Mouse (Mus musculus) subcutaneous adipose tissue, adult 2 months (tissue): ENCODE results near the gene Thoc6. TPM values are rescaled to one million over a fixed set of nuclear protein-coding genes. Genes with fewer than 3 reads are reported as not detected.

Source experiments
- polyA plus RNA-seq: library from polyadenylated mRNA; depleted of rRNA; stranded (reverse); fragments of >200 nt; gene quantifications from 2 replicates; pipeline ENCODE4 v1.2.3, GENCODE M21; 2012; ENCODE audit warnings: low replicate concordance; rRNA removed

Gene Thoc6
- polyA plus RNA-seq: 23.8 and 34.1 TPM in 2 replicates

GRCm38 (mm10) chr17:23673424-23674073 lies at the start of gene Thoc6, which contains the start of gene Hcfc1r1:
Gene Thoc6, minus strand, starts transcription at chr17:23673882.
Gene Hcfc1r1, plus strand, starts transcription at chr17:23673596.

GRCm38 (mm10) chr17:23722376-23723125 lies 48.9 kb upstream of the Thoc6 start, which contains the start of gene 1520401A03Rik:
Gene 1520401A03Rik, minus strand, starts transcription at chr17:23722783.

GRCm38 (mm10) chr17:23683856-23684672 lies 10.4 kb upstream of the Thoc6 start, which contains the start of gene Cldn9:
Gene Cldn9, minus strand, starts transcription at chr17:23684026.

GRCm38 (mm10) chr17:23679127-23679835 lies 5.6 kb upstream of the Thoc6 start, which contains the start of gene Cldn6:
Gene Cldn6, plus strand, starts transcription at chr17:23679249.

GRCm38 (mm10) chr17:23677236-23677679 lies 3.6 kb upstream of the Thoc6 start, which contains the start of gene Tnfrsf12a:
Gene Tnfrsf12a, minus strand, starts transcription at chr17:23677468.

GRCm38 (mm10) chr17:23660117-23660875 lies 13.4 kb downstream of the Thoc6 start, which contains the start of gene Bicdl2:
Gene Bicdl2, plus strand, starts transcription at chr17:23660506.

GRCm38 (mm10) chr17:23644613-23645495 lies 28.8 kb downstream of the Thoc6 start, which contains the start of gene Mmp25:
Gene Mmp25, minus strand, starts transcription at chr17:23645277.

Other genes with a start within 250 kb of the Thoc6 start
- not detected in 2 replicates for gene Vmn2r117, start 194.2 kb downstream of the Thoc6 start, polyA plus RNA-seq
- 9.9 and 21.8 TPM in 2 replicates for gene Zfp213, start 109.6 kb downstream of the Thoc6 start, polyA plus RNA-seq
- 7.4 and 18.3 TPM in 2 replicates for gene Zfp13, start 74.4 kb downstream of the Thoc6 start, polyA plus RNA-seq
- gene Zscan10, start 73.0 kb downstream of the Thoc6 start, polyA plus RNA-seq: 0.05 and 0.09 TPM in 2 replicates
- 0.37 and 1.3 TPM in 2 replicates for gene Mmp25, start 28.6 kb downstream of the Thoc6 start, polyA plus RNA-seq
- gene Bicdl2, start 13.4 kb downstream of the Thoc6 start, polyA plus RNA-seq: 0.09 and 0.81 TPM in 2 replicates
- gene Hcfc1r1, start 286 bp downstream of the Thoc6 start, polyA plus RNA-seq: 347 and 380 TPM in 2 replicates
- 16.6 and 25.7 TPM in 2 replicates for gene Tnfrsf12a, start 3.6 kb upstream of the Thoc6 start, polyA plus RNA-seq
- gene Cldn6, start 5.4 kb upstream of the Thoc6 start, polyA plus RNA-seq: 1.6 TPM in 1 of 2 replicates, not detected in the other
- gene Cldn9, start 10.1 kb upstream of the Thoc6 start, polyA plus RNA-seq: 1.7 TPM in 1 of 2 replicates, not detected in the other
- 0.05 and 0.06 TPM in 2 replicates for gene 1520401A03Rik, start 48.9 kb upstream of the Thoc6 start, polyA plus RNA-seq
- gene Pkmyt1, start 52.5 kb upstream of the Thoc6 start, polyA plus RNA-seq: 22.6 and 25.7 TPM in 2 replicates
- gene Paqr4, start 67.0 kb upstream of the Thoc6 start, polyA plus RNA-seq: 37.7 and 88.3 TPM in 2 replicates
- gene Kremen2, start 72.0 kb upstream of the Thoc6 start, polyA plus RNA-seq: 0.10 and 0.24 TPM in 2 replicates
- gene Flywch1, start 97.7 kb upstream of the Thoc6 start, polyA plus RNA-seq: 51.7 and 65.7 TPM in 2 replicates
- gene Flywch2, start 112.2 kb upstream of the Thoc6 start, polyA plus RNA-seq: 5.5 and 18.8 TPM in 2 replicates
- gene Srrm2, start 116.7 kb upstream of the Thoc6 start, polyA plus RNA-seq: 400 and 623 TPM in 2 replicates
- gene Elob, start 155.3 kb upstream of the Thoc6 start, polyA plus RNA-seq: 589 and 702 TPM in 2 replicates
- 0.09 and 0.33 TPM in 2 replicates for gene Prss33, start 162.2 kb upstream of the Thoc6 start, polyA plus RNA-seq
- gene Prss32, start 170.0 kb upstream of the Thoc6 start, polyA plus RNA-seq: not detected in 2 replicates
- 0.32 and 0.64 TPM in 2 replicates for gene Prss41, start 170.3 kb upstream of the Thoc6 start, polyA plus RNA-seq
- gene Prss21, start 194.2 kb upstream of the Thoc6 start, polyA plus RNA-seq: 0.09 TPM in 1 of 2 replicates, not detected in the other
- gene Dcpp1, start 207.0 kb upstream of the Thoc6 start, polyA plus RNA-seq: not detected in 2 replicates
- not detected in 2 replicates for gene Dcpp2, start 207.0 kb upstream of the Thoc6 start, polyA plus RNA-seq
- not detected in 2 replicates for gene Dcpp3, start 243.6 kb upstream of the Thoc6 start, polyA plus RNA-seq